Mouse (Mus musculus): ENCODE measurements around the gene Bin2.

DNA sequence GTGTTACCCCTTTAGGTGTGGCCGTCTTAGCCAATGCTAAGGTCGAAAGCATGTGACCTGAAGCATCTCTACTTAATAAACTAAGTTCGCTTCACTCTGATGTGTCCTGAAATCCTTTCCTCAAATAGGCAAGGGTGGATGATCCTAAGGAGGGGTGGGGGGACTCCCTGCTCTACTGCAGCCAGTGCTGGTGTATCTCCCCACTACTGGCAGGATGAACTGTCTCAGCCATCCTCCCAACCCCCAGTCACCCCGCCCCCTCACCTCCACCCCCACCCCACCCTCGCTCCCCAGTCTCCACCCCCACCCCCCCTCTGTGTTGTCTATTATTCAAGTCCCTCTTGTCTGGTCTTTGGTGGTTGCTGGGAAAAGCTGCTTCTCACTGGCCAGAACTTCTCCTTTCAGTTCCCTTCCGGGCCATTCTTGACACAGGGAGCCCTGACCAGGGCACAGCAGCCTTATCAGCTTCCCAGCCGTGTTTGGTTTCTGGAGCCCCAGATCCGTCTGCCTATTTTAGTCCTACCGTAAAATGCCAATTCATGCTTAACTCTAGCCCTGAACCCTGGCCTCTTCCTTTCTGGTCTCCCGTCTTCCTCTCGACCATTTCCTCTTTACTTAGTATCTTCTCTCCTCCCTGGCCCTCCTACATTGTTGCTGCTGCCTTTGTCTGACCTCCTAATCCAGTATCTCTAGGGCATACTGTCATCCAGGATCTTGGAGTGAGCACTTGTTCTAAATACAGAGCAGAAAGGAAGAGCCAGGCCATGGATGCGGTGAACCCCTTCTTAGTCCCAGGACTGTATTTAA is 4.4 kb upstream of the Bin2 start:
- TF ChIP-seq CTCF (IDR thresholded peaks at IDR 0.05; ENCODE audit: extremely low read depth, insufficient read depth, insufficient read length, insufficient replicate concordance): no peak
- no peak for TF ChIP-seq POLR2A (IDR thresholded peaks at IDR 0.05; ENCODE audit: low read depth, low read length)
